Mouse (Mus musculus) limb, embryonic 15.5 days (tissue): ENCODE measurements around the gene Cs. TPM values are rescaled to one million over a fixed set of nuclear protein-coding genes. Genes with fewer than 3 reads are reported as not detected.

Experiments
- ATAC-seq: fragments of 200-750 bp; cut with Nextera tagmentation; 2 replicates; pipeline ENCODE4 v1.8.0; 2017; ENCODE audit warnings: low read depth, moderate TSS enrichment; ENCODE audit not compliant: insufficient number of reproducible peaks, low FRiP score, low TSS enrichment
- H3K27ac ChIP-seq: fragments of 300-500 bp; sonication (generic); 2 replicates; pipeline ENCODE4 v1.5.1; 2015; ENCODE audit warnings: moderate library complexity, mild to moderate bottlenecking, inconsistent platforms
- H3K27me3 ChIP-seq: fragments of 300-500 bp; sonication (generic); 2 replicates; pipeline ENCODE4 v1.6.1; 2015; ENCODE audit warnings: inconsistent platforms
- H3K36me3 ChIP-seq: fragments of 300-500 bp; sonication (generic); 2 replicates; pipeline ENCODE4 v1.6.1; 2015; ENCODE audit warnings: inconsistent platforms
- H3K4me1 ChIP-seq: fragments of 300-500 bp; sonication (generic); 2 replicates; pipeline ENCODE4 v1.6.1; 2015; ENCODE audit warnings: inconsistent platforms
- H3K4me2 ChIP-seq: fragments of 300-500 bp; sonication (generic); 2 replicates; pipeline ENCODE4 v1.6.1; 2015; ENCODE audit warnings: mild to moderate bottlenecking, inconsistent platforms
- H3K4me3 ChIP-seq: fragments of 300-500 bp; sonication (generic); 2 replicates; pipeline ENCODE4 v1.5.1; 2015; ENCODE audit warnings: mild to moderate bottlenecking, inconsistent platforms
- H3K9ac ChIP-seq: fragments of 300-500 bp; sonication (generic); 2 replicates; pipeline ENCODE4 v1.6.1; 2015; ENCODE audit warnings: inconsistent platforms
- H3K9me3 ChIP-seq: fragments of 300-500 bp; sonication (generic); 2 replicates; pipeline ENCODE4 v1.6.1; 2016; ENCODE audit warnings: inconsistent platforms
- WGBS: fragments of 180-500 bp; shearing (Covaris S2); methylation state at CpG from one replicate; pipeline ENCODE4 v1.1.7; 2015; 5-methylcytosine and 5-hydroxymethylcytosine counted together
- polyA plus RNA-seq: library from polyadenylated mRNA; unstranded; fragments of >200 nt; fragmentation: Nextera tagmentation; extraction: Ambion mirVana; gene quantifications from 2 replicates; pipeline ENCODE4 v1.2.1, GENCODE M21; 2015

The Cs gene
- polyA plus RNA-seq, 1 experiment from 2014 or later: 173 TPM

DNA sequence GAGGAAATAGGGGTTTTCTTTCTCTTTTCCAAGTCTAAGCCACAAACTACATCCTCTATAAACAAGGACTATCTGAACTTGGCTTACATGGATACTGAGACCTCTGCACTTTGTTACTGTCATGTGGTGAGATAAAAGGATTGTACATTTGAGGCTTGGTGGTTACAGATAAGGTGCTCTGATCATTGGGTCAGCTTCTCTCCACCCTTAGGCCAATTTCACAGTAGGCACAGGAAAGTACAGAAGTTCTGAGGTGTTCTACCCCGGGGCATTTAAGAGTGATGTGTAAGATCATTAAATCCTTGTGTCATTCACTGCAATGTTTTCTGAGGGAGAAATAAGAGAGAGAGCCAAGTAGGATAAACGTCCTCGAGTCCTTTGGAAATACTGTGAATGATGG is 937 bp upstream of the Cs start:
- Histone ChIP-seq H3K4me3 (peak overlapping the region; percentile 94; the same call in 1 of the 2 replicates), H3K27me3 (no peaks in the 10 kb centered on the region), H3K9ac (0 out of 2 replicates have a peak overlapping the region, but pooled peaks have one; percentile 35), H3K9me3 (no peaks in the 10 kb centered on the region), H3K27ac (peak overlapping the region; percentile 93; the same call in 1 of the 2 replicates), H3K4me1 (peaks cover 19% of the 10 kb centered on the region), H3K36me3 (no peaks in the 10 kb centered on the region), H3K4me2 (peak overlapping the region; percentile 73)
- WGBS: 72% methylated on average over 3 of the region's 3 CpGs
- no peak for ATAC-seq

DNA sequence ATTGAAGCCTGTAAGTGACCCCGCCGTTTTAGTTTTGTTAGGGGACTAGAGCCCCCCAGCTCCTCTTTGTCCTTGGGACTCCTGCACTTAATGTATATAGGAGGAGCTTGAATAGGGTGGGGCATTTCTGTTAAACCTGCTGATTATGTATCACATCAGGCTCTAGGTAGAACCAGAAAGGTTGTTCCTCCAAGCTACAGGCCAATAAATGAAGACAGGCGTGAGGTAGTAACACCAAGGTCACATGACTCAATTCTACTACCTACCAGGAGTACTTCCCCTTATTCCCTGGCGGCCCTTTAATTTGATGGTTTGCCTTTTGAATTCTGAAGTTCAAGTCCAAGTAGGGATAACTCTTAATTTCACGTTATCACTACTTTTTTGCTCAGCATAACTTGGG is 881 bp downstream of the Cs start:
- Histone ChIP-seq H3K4me1 (peaks cover 19% of the 10 kb centered on the region), H3K27ac (peak overlapping the region; percentile 93), H3K9ac (peak overlapping the region; percentile 85), H3K36me3 (no peaks in the 10 kb centered on the region), H3K4me2 (peak overlapping the region; percentile 73), H3K4me3 (peak overlapping the region; percentile 94), H3K9me3 (no peaks in the 10 kb centered on the region), H3K27me3 (no peaks in the 10 kb centered on the region)
- no peak for ATAC-seq
- WGBS: 12% methylated on average over 5 of the region's 5 CpGs

DNA sequence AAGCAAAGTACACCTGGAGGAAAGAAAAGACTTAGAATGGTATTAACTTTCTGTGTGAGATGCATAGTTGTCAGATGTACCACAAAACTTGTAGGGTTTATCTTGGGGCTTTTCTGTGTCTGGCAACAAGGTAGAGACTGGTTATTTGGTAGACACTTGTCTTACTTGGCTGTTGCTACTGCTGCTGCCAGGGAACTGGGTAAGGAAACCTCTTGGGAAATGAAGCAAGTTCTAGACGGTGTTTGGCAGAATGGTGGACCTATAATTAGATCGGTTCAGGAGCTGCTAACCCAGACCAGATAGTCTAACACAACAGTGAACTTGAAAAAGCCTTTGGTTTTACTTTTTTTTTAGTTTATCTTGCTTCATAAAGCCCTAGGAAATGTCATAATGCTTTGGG is 1.4 kb downstream of the Cs start:
- 56% methylated on average over 2 of the region's 2 CpGs for whole genome bisulfite sequencing
- no peaks in the 10 kb centered on the region for H3K9me3 ChIP-seq
- peak overlapping the region; percentile 17; the same call in 1 of the 2 replicates for H3K27ac ChIP-seq
- H3K4me3 ChIP-seq: peak overlapping the region; percentile 94
- H3K4me1 ChIP-seq: peaks cover 19% of the 10 kb centered on the region
- peak overlapping the region; percentile 85; the same call in 1 of the 2 replicates for H3K9ac ChIP-seq
- H3K36me3 ChIP-seq: no peaks in the 10 kb centered on the region
- peak overlapping the region; percentile 73 for H3K4me2 ChIP-seq
- no peaks in the 10 kb centered on the region for H3K27me3 ChIP-seq
- ATAC-seq: no peak

DNA sequence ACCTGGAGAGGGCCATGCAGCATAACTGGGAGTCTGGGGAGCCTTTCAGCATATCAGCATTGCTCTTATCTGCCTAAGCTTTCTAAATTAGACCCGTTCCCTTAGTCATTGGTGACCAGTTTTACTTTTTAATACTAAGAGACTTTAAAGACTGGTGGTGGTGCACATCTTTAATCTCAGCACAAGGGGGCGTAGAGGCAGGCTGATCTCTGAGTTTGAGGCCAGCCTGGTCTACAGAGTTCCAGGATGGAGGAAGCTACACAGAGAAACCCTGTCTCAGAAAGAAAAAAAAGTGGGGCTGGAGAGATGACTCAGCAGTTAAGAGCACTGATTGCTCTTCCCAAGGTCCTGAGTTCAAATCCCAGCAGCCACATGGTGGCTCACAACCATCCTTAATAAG is 2.7 kb downstream of the Cs start:
- ATAC-seq: no peak
- no peak overlapping the region for H3K4me3 ChIP-seq
- H3K4me2 ChIP-seq: no peak overlapping the region
- WGBS: 75% methylated on average over 2 of the region's 2 CpGs
- H3K4me1 ChIP-seq: peaks cover 27% of the 10 kb centered on the region
- H3K27me3 ChIP-seq: no peaks in the 10 kb centered on the region
- H3K9me3 ChIP-seq: no peaks in the 10 kb centered on the region
- H3K9ac ChIP-seq: no peak overlapping the region
- H3K36me3 ChIP-seq: no peaks in the 10 kb centered on the region
- no peak overlapping the region for H3K27ac ChIP-seq

DNA sequence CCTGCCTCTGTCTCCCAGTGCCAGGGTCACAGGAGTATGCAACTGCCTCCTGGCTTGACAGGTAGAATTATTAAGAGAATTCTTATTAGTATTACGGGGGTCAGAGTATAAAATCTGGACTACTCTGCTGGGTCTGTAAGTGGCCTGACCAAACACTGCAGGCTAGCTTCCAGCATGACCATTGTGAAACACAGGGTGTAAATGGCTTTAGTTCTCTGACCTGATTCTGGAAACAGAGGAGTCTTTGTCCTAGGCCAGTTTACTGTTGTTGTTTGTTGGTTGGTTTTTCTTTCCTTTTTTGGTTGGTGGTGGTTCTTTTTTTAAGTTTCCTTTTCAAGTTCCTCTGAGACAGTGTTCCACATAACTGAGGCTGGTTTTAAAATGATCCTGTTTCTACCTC is 5.9 kb downstream of the Cs start:
- Histone ChIP-seq H3K4me3 (no peak overlapping the region), H3K36me3 (0 out of 2 replicates have a peak, but pooled peaks cover 3% of the 10 kb centered on the region), H3K27ac (no peak overlapping the region), H3K27me3 (no peaks in the 10 kb centered on the region), H3K4me2 (no peak overlapping the region), H3K4me1 (peaks cover 20% of the 10 kb centered on the region), H3K9ac (no peak overlapping the region), H3K9me3 (no peaks in the 10 kb centered on the region)
- ATAC-seq: no peak
- WGBS: 85% methylated on average over 1 of the region's 1 CpGs

DNA sequence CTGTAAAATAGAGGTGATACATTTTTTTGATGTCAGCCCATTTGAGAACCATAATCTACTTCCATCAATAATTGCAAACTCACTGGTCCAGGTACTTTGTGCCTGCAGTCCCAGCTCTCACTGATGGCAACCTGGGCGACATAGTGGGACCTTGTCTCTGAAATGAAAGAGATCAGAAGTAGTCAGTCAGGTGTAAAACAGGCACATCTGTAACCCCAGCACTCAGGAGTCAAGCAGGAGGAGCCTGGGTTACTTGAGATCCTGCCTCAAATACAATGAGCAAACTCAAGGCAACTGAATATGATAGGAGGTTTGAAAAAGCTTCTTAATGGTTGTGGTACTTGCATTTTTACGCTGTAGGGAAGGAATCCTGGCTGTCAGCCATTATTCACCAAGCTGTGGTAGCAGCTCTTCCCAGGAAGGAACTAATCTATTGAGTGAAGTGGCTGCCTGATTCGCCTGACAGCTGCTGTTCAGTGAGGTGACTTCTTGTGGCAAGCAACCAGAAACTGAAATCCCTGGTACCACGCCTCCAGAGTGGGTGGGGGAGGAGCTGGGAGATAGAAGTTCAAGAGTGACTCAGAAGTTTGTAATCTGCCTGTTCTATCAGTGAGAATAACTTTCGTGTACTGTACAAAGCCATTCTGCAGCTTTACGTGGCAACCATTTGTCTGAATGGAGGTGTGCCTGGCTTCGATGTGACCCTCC is 7.2 kb downstream of the Cs start:
- H3K9me3 ChIP-seq: no peaks in the 10 kb centered on the region
- 44% methylated on average over 7 of the region's 7 CpGs for WGBS
- peak; percentile 63; the same call in 1 of the 2 replicates for ATAC-seq
- peaks cover 11% of the 10 kb centered on the region for H3K4me1 ChIP-seq
- 0 out of 2 replicates have a peak, but pooled peaks cover 6% of the 10 kb centered on the region for H3K36me3 ChIP-seq
- H3K4me3 ChIP-seq: peak overlapping the region; percentile 5; the same call in 1 of the 2 replicates
- no peaks in the 10 kb centered on the region for H3K27me3 ChIP-seq
- H3K9ac ChIP-seq: no peak overlapping the region
- H3K27ac ChIP-seq: peak overlapping the region; percentile 75
- no peak overlapping the region; the same call in 1 of the 2 replicates for H3K4me2 ChIP-seq

DNA sequence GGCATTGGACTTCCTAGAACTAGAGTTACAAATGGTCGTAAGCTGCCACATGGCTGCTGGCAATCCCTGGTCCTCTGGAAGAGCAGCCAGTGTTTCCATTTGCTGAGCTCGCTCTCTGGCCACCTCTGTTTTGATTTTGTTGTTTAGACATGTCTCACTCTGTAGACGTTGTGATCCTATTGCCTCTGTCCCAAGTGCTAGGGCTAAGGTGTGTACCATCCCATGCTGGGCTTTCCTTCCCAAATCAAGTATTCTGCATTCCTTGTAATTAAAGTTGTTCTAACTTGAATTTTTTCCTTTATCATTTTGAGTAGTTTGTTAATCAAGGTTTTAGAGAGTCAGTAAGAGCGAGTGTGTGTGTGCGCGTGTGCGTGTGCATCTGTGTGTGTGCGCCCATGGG is 10.0 kb downstream of the Cs start:
- Histone ChIP-seq H3K9ac (no peak overlapping the region), H3K36me3 (peaks cover 26% of the 10 kb centered on the region), H3K9me3 (no peaks in the 10 kb centered on the region), H3K4me2 (no peak overlapping the region), H3K4me1 (peaks cover 8% of the 10 kb centered on the region), H3K27ac (no peak overlapping the region), H3K27me3 (no peaks in the 10 kb centered on the region), H3K4me3 (no peak overlapping the region)
- no peak for ATAC-seq
- WGBS: 84% methylated on average over 8 of the region's 8 CpGs

DNA sequence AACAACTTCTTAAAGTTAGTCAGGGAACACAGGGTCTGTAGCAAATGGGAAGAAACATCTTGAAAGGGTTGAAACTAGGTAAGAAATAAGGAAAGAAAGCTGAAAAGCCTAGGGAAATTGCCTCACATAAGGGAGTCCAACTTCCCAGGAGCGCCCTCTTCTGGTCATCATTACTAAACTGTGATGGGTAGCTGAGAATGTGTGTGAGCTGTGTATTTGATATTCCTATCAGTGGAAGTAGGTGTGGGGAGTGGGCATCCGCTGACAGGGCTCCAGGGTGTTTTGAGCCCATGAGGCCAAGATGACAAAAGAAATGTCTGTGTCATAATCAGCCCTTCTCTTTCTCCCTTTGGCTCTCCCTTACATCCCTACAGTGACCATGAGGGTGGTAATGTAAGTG is 21.3 kb downstream of the Cs start:
- Histone ChIP-seq H3K9me3 (no peaks in the 10 kb centered on the region), H3K4me3 (no peak overlapping the region), H3K4me1 (no peaks in the 10 kb centered on the region), H3K27me3 (no peaks in the 10 kb centered on the region), H3K4me2 (no peak overlapping the region), H3K36me3 (peaks cover 85% of the 10 kb centered on the region), H3K27ac (no peak overlapping the region), H3K9ac (no peak overlapping the region)
- no peak for ATAC-seq
- 47% methylated on average over 2 of the region's 2 CpGs for WGBS

DNA sequence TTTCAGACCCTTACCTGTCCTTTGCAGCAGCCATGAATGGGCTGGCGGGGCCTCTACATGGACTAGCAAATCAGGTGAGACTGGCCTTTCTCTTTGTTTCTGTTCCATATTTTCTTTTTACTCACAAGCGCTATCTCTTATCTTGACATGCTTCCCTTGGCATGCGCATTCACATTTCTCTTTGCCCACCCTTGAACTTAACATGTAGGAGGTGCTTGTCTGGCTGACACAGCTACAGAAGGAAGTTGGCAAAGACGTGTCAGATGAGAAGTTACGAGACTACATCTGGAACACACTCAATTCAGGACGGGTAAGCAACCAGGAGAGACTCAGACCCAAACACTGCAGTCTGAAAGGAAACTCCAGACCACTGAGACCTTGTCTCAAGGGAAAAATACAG is 21.7 kb downstream of the Cs start:
- Histone ChIP-seq H3K27me3 (no peaks in the 10 kb centered on the region), H3K4me1 (no peaks in the 10 kb centered on the region), H3K27ac (no peak overlapping the region), H3K36me3 (peaks cover 80% of the 10 kb centered on the region), H3K9me3 (no peaks in the 10 kb centered on the region), H3K4me2 (no peak overlapping the region), H3K9ac (no peak overlapping the region), H3K4me3 (no peak overlapping the region)
- ATAC-seq: no peak
- 85% methylated on average over 6 of the region's 6 CpGs for WGBS

DNA sequence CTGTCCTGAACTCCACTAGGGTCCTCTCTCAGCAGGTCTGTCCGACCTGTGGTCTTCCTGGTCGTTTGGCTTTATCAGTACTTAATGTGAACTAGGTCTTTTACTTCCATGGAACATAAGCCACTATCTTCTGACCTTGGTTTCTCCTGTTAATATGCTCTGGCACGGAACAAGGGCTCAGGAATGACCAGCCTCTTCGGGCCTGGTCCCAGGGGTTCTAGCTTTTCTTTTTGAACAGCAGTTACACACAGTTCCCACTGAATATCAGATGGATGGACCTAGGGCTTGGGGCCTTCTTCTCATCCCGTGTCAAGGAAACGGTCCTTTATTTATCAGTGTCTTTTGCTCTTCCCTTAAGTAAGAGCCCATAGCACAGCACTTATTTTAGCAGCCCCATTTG is 24.3 kb downstream of the Cs start:
- Histone ChIP-seq H3K36me3 (peaks cover 75% of the 10 kb centered on the region), H3K27me3 (no peaks in the 10 kb centered on the region), H3K4me3 (no peak overlapping the region), H3K4me1 (no peaks in the 10 kb centered on the region), H3K27ac (no peak overlapping the region), H3K9ac (no peak overlapping the region), H3K4me2 (no peak overlapping the region), H3K9me3 (no peaks in the 10 kb centered on the region)
- ATAC-seq: no peak
- 93% methylated on average over 6 of the region's 6 CpGs for WGBS

DNA sequence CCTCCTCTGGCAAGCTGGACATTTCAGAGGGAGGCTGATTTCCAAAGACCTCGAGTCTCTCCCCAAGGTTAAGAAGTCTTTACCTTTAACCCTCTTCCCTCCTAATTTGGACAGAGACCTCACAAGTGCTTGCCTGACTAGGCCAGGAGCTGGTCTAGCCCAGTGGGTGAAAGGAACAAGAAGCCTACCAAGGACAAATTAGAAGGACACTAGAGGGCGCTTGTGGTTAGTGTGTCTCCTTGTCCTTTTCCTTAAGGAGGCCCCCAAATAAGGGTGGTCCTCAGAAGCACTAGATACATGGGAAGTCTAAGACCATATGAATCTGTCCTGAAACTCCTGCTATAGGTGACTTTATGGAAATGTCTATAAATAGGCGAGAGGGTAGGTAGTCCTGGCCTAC is 25.0 kb downstream of the Cs start:
- no peak for ATAC-seq
- H3K36me3 ChIP-seq: peaks cover 70% of the 10 kb centered on the region
- no peak overlapping the region for H3K27ac ChIP-seq
- H3K9ac ChIP-seq: no peak overlapping the region
- WGBS: 42% methylated on average over 3 of the region's 3 CpGs
- no peaks in the 10 kb centered on the region for H3K9me3 ChIP-seq
- H3K4me2 ChIP-seq: no peak overlapping the region
- peaks cover 3% of the 10 kb centered on the region for H3K4me1 ChIP-seq
- H3K4me3 ChIP-seq: no peak overlapping the region
- no peaks in the 10 kb centered on the region for H3K27me3 ChIP-seq

DNA sequence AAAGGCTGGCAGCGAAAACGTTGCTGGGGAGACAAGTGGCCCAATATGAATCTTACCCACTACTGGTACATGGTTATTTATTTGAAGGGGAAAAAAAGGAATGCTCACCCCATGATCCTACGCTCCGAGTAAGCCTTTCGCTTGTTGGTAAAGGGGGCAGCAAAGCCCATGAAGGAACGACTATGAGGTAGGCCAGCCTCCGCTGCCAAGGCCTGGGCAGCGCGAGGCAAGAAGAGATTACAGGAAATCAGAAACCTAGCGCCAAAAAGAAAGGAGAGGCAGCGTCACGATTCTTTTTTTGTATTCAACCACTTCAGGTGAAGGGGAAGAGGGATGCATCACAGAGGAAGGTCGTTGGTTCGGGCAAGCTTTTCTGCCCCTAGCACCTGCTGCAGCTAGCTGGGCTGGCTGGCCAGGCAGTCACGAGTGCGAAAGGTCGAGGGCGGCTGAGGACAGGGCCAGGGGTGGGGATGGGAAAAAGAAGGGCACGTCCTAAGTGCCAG is 30.4 kb downstream of the Cs start:
- Histone ChIP-seq H3K4me3 (peak overlapping the region; percentile 75), H3K4me2 (peak overlapping the region; percentile 85), H3K27me3 (no peaks in the 10 kb centered on the region), H3K9me3 (no peaks in the 10 kb centered on the region), H3K36me3 (peaks cover 18% of the 10 kb centered on the region), H3K9ac (peak overlapping the region; percentile 69), H3K27ac (peak overlapping the region; percentile 97; the same call in 1 of the 2 replicates), H3K4me1 (peaks cover 13% of the 10 kb centered on the region)
- 15% methylated on average over 19 of the region's 19 CpGs for WGBS
- ATAC-seq: no peak; the same call in 1 of the 2 replicates
